Mouse (Mus musculus): ENCODE results near the gene Cit.

Gene Cit

GRCm38 (mm10) chr5:115910491-115910890, 65.4 kb downstream of the Cit start:
- in situ Hi-C loops (cut with MseI, MboI), result no loop called here

DNA sequence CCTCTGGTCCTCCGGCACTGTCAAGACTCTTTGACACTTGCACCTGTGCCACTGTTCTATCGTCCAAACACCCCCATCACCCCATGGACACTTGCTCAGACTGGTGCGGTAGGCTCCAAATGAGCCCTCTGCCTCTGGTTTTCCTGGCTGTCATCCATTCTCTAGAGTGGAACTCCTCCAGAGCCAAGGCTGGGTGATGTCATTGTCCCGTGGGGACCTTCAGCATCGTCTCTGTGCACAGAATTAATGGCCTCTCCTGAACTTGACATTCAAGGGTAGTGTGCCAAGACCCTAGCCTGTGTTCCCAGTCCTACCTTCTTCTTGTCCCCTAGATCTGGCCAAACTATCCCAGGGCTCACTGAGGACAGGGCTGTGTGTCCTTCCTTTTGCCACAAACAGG, 70.4 kb downstream of the Cit start:
- in situ Hi-C loops (cut with MseI, MboI), result no loop called here

- in situ Hi-C loops (cut with MseI, MboI), result no loop called here
Observed at GRCm38 (mm10) chr5:115917960-115918359, 72.9 kb downstream of the Cit start.

DNA sequence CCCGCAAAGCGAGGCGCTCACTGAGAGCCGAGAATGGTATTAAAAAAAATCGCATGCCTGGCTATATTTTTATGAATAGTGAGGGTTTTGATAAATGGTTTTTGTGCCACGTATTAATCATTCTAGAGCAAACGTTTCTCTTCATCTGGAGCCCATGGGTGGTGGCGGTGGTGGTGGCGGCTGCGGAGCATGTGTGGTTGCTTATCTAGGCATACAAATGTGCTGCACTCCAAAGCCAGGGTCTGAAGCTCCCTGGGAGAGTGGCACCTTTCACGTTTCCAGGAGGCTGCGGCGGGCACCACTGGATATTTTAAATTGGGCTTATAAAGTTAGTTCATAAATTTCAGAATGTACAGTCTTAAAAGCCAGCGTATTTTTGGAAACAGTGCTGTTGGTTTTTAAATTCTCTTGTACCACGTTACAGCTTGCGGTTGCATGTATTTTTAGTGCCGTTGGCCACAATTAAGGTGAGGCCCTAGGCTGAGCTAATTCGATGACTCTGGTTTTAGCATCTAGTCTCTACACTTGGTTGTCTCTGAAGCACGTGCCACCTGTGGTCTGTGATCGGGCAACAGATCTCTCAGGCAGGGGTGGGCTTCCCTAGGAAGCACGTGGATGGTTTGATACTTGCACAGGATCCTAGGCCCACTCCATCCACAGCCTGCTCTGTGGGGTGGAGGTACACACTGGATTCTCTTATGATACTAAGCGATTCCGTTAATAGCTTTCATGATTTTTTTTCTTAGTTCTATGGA, 73.7 kb downstream of the Cit start:
- in situ Hi-C loops (cut with MseI, MboI), result no loop called here

GRCm38 (mm10) chr5:115921990-115922389, 76.9 kb downstream of the Cit start:
- in situ Hi-C loops (cut with MseI, MboI), result no loop called here

- in situ Hi-C loops (cut with MseI, MboI), result no loop called here
Observed at GRCm38 (mm10) chr5:115924946-115925345, 79.9 kb downstream of the Cit start.

- in situ Hi-C loops (cut with MseI, MboI), result no loop called here
Observed at GRCm38 (mm10) chr5:115928786-115929507, 83.9 kb downstream of the Cit start.

GRCm38 (mm10) chr5:115932325-115932724, 87.2 kb downstream of the Cit start:
- in situ Hi-C loops (cut with MseI, MboI), result no loop called here

GRCm38 (mm10) chr5:115936851-115937250, 91.8 kb downstream of the Cit start:
- in situ Hi-C loops (cut with MseI, MboI), result no loop called here

DNA sequence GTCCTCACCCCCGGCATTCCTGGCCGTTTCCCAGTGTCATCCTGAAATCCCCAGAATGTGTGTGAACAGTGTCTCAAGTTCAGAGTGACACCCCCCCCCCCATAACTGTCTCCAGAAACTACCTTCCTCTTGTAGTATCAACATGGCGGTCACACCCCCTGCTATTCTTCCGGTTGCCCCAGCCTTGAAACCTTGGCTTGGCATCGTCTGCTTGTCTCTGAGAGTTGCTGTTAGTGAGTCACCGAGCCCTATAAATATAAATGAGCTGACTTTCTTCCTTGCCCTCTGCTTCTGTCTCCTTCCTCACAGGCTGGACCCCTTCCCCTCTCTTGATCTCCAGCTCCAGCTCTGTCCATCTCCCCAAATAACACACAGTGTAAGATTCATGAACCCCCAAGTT, 92.5 kb downstream of the Cit start:
- in situ Hi-C loops (cut with MseI, MboI), result no loop called here

DNA sequence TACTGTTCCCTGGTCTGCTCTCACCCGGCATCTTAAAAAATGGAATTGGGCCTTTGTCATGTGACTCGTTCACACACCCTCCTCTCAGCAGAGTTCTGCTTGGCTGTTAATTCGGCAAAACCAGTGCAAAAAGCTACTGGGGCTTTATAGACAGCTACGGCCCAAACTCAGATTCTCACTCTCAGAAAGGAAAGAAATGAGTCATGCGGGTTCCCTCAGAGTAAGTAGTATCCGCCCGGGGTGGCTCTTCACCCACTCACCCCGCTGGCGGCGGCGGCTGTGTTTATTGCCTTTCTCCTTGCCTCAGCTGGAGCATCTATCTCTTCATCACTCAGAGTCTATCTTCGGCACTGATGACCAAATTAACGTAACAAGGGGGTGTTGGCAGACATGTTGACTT, 93.9 kb downstream of the Cit start:
- in situ Hi-C loops (cut with MseI, MboI), result no loop called here

DNA sequence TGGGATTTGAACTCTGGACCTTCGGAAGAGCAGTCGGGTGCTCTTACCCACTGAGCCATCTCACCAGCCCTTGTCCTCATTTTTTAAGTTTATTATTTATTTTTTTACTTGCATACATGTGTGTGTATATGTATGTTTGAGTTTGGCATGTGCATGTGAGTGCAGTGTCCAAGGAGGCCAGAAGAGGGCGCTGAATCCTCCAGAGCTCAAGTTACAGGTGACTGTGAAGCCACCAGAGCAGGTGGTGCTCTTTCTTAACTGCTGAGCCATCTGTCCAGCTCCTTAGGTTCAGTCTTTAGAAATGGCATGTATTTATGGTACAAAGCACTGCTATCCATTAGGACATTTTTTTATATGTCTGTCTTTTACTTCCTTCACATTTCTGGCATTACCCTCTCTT, 97.3 kb downstream of the Cit start:
- in situ Hi-C loops (cut with MseI, MboI), result no loop called here

DNA sequence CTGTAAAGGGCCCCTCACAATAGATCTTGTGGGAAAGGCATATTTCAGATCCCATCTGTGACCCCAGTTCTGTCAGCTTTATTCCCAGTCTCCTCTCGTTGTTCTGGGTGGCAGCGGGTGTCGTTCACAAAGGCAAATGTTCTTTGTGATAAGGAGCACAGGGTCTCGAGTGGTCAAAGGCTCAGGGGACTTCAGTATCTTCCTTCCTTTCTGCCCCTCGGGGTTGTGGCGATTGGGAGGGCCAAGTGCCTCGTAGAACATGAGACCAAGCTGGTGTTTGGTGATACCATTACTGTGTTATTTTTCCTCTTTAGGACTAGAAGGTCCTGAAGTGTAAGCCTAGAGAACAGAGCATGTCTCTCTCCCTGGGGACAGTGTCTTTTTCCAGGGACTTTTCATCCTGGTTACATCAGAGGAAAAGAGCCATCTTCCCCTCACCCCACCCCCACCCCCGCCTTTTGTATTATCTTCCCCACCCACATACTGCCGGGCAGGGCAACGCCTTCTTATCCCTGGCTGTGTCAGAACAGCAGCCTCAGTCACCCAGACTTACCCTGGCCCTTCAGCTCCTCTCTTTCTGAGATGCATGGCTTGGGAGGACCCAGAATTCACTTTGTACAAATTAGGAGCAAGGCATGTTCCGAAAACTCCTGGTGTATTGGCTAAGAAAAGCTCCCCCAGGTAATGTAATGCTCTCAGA, 99.9 kb downstream of the Cit start:
- in situ Hi-C loops (cut with MseI, MboI), result no loop called here

DNA sequence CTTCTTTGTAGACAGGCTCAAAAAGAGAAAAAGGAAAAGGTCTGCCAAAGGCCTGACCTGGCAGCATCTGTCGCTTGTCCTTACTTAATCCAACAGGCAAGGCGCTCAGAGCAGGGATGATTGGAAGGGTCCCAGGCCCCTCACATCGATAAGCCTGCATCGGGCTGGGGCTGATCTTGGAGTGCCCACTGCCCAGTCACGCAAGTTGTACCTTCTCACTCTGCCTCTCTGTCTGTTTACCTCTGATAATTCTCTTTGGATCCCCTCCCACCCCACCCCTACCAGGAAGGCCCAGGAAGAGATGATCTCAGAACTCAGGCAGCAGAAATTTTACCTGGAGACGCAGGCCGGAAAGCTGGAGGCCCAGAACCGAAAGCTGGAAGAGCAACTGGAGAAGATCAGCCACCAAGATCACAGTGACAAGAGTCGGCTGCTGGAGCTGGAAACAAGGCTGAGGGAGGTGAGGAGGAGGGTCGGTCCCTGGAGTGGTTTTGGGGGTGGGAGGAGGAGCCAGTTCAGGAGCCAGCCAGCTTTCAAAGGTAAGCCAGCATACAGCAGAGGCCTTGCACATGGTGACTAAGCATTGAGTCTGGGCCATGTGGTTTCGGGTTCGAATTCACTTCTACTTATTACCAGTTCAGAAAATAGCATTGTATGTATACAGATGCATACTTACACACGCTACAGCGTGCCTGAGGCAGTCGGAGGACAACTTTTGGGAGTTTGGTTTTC, 102.7 kb downstream of the Cit start:
- in situ Hi-C loops (cut with MseI, MboI), result no loop called here

DNA sequence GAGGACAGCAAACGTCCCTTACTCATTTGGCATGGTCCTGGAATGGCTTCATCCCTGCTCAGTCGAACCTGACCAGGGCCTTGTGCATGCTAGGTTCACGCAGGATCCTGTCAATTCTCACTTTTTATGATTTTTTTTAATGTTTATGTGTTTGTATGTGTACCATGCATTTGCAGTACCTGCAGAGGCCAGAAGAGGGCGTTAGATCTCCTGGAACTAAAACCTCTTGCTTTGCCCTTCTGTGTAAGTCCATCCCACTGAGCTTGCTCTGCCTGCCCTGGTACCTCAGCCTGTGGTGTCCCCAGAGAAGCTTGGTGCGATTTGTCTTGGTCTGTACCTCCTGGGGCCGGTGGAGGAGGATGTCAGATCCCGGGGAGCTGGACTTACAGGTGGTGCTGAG, 105.9 kb downstream of the Cit start:
- in situ Hi-C loops (cut with MseI, MboI), result no loop called here

GRCm38 (mm10) chr5:115953173-115953572, 108.1 kb downstream of the Cit start:
- in situ Hi-C loops (cut with MseI, MboI), result no loop called here

GRCm38 (mm10) chr5:115954084-115954483, 109.0 kb downstream of the Cit start:
- in situ Hi-C loops (cut with MseI, MboI), result no loop called here

DNA sequence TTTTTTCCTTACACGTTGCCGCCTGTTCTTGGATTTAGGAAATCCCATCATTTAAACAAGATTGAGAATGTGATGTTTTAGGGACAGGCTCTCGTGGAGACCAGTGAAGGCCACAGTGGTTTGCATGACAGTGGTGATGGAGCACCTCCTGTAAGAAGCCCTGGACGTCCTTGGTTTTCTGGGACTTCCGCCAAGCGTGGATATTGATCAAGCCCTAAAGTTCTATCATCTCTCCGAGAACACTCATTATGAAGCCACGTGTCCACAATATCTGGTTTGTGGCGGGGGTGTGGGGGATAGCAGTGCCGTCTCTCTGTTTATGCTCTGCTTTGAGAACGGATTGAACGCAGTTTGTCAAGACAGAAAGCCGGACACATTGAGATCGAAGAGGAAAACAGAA, 109.5 kb downstream of the Cit start:
- in situ Hi-C loops (cut with MseI, MboI), result no loop called here

DNA sequence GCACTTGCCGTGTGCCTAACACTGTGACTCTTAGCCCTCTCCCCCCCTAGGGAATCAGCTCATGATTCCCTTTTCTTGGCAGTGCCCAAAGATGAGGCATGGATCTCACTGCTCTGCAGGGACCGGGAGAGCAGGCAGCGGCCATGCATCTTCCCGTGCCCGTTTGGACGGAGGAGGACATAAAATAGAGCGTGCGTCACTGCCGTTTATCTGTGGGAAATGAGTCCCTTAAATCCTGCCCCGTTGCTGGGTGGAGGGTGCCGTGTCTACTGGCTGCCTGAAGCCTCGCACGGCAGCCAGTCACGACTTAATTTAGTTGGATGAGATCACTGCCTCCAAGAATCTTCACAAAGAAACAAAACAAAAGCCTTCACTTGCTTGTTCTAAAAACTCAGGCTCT, 110.1 kb downstream of the Cit start:
- in situ Hi-C loops (cut with MseI, MboI), result no loop called here

GRCm38 (mm10) chr5:115956048-115956447, 111.0 kb downstream of the Cit start:
- in situ Hi-C loops (cut with MseI, MboI), result no loop called here

DNA sequence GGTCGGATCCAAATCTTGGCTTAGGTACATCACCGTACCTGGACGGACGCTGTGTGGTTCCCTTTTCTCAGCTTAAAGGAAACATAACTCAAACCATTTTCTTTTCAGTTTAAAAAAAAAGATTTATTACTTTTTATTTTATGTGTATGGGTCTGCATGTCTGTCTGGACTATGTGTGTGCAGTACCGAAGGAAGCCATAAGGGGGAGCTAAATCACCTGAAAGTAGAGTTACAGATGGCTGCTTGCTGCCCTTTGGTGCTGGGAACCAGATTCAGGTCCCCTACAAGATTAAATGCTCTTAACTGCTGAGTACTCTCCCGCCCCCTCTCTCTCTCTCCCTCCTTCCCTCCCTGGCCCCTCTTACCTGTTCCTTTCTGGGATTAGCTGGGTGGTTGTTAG, 112.1 kb downstream of the Cit start:
- in situ Hi-C loops (cut with MseI, MboI), result no loop called here

- in situ Hi-C loops (cut with MseI, MboI), result no loop called here
Observed at GRCm38 (mm10) chr5:115958344-115958743, 113.3 kb downstream of the Cit start.

Measured in mouse trophoblast stem cell (cell line).